Mouse (Mus musculus) forebrain, embryonic 12.5 days (tissue): ENCODE measurements around the gene Slc17a9. TPM values are rescaled to one million over a fixed set of nuclear protein-coding genes. Genes with fewer than 3 reads are reported as not detected.

Experiments
- ATAC-seq: fragments of 200-750 bp; cut with Nextera tagmentation; 2 replicates; pipeline ENCODE4 v1.8.0; 2017; ENCODE audit warnings: moderate TSS enrichment; ENCODE audit not compliant: low FRiP score
- H3K27ac ChIP-seq: fragments of 300-500 bp; sonication (generic); 2 replicates; pipeline ENCODE4 v1.5.1; 2016; ENCODE audit warnings: mild to moderate bottlenecking
- H3K27me3 ChIP-seq: fragments of 300-500 bp; sonication (generic); 2 replicates; pipeline ENCODE4 v1.6.1; 2016; ENCODE audit warnings: mild to moderate bottlenecking
- H3K36me3 ChIP-seq: fragments of 300-500 bp; sonication (generic); replicated peaks from 2 replicates; pipeline ENCODE4 v1.6.1; 2016; ENCODE audit warnings: mild to moderate bottlenecking
- H3K4me1 ChIP-seq: fragments of 300-500 bp; sonication (generic); 2 replicates; pipeline ENCODE4 v1.6.1; 2016
- H3K4me2 ChIP-seq: fragments of 300-500 bp; sonication (generic); 2 replicates; pipeline ENCODE4 v1.6.1; 2016; ENCODE audit warnings: mild to moderate bottlenecking, moderate library complexity
- H3K4me3 ChIP-seq: fragments of 300-500 bp; sonication (generic); replicated peaks from 2 replicates; pipeline ENCODE4 v1.5.1; 2016; ENCODE audit warnings: mild to moderate bottlenecking
- H3K9ac ChIP-seq: fragments of 300-500 bp; sonication (generic); 2 replicates; pipeline ENCODE4 v1.6.1; 2016; ENCODE audit warnings: mild to moderate bottlenecking
- H3K9me3 ChIP-seq: fragments of 300-500 bp; sonication (generic); 2 replicates; pipeline ENCODE4 v1.6.1; 2016
- whole genome bisulfite sequencing: fragments of 180-500 bp; shearing (Covaris S2); methylation state at CpG from one replicate; pipeline ENCODE4 v1.1.7; 2016; 5-methylcytosine and 5-hydroxymethylcytosine counted together
- polyA plus RNA-seq: library from polyadenylated mRNA; unstranded; fragments of >200 nt; fragmentation: Nextera tagmentation; extraction: Ambion mirVana; gene quantifications from 2 replicates; pipeline ENCODE4 v1.2.1, GENCODE M21; 2016

Gene Slc17a9
- polyA plus RNA-seq, 1 experiment from 2014 or later: 0.37 TPM

GRCm38 (mm10) chr2:180775223-180775622, 50.2 kb downstream of the Slc17a9 start:
- H3K9ac ChIP-seq: no peak overlapping the region
- H3K4me1 ChIP-seq: peaks cover 16% of the 10 kb centered on the region
- no peak overlapping the region for H3K4me2 ChIP-seq
- ATAC-seq: no peak
- no peaks in the 10 kb centered on the region for H3K9me3 ChIP-seq
- H3K27ac ChIP-seq: no peak overlapping the region
- H3K27me3 ChIP-seq: peaks cover 95% of the 10 kb centered on the region
- H3K4me3 ChIP-seq: no peak overlapping the region; the same call in 1 of the 2 replicates
- no peaks in the 10 kb centered on the region for H3K36me3 ChIP-seq
- 2% methylated on average over 12 of the region's 12 CpGs for WGBS

GRCm38 (mm10) chr2:180775641-180776040, 50.6 kb downstream of the Slc17a9 start:
- peaks cover 16% of the 10 kb centered on the region for H3K4me1 ChIP-seq
- no peaks in the 10 kb centered on the region for H3K36me3 ChIP-seq
- H3K4me3 ChIP-seq: peak overlapping the region; percentile 28
- no peak overlapping the region for H3K4me2 ChIP-seq
- no peak overlapping the region for H3K27ac ChIP-seq
- WGBS: 2% methylated on average over 15 of the region's 15 CpGs
- peaks cover 92% of the 10 kb centered on the region for H3K27me3 ChIP-seq
- ATAC-seq: no peak
- no peak overlapping the region for H3K9ac ChIP-seq
- no peaks in the 10 kb centered on the region for H3K9me3 ChIP-seq

GRCm38 (mm10) chr2:180776793-180777192, 51.7 kb downstream of the Slc17a9 start, which contains the start of gene Bhlhe23:
Gene Bhlhe23, minus strand, starts transcription at chr2:180776900.
- no peak for ATAC-seq
- H3K27ac ChIP-seq: no peak within 1 kb of the TSS
- under 1% methylated on average over 28 of the region's 28 CpGs for WGBS

GRCm38 (mm10) chr2:180779226-180780104, 54.4 kb downstream of the Slc17a9 start:
- Histone ChIP-seq H3K4me1 (peaks cover 16% of the 10 kb centered on the region), H3K36me3 (no peaks in the 10 kb centered on the region), H3K27ac (no peak overlapping the region), H3K27me3 (peaks cover 74% of the 10 kb centered on the region), H3K9ac (no peak overlapping the region), H3K4me2 (no peak overlapping the region), H3K9me3 (no peaks in the 10 kb centered on the region), H3K4me3 (no peak overlapping the region)
- WGBS: 25% methylated on average over 12 of the region's 12 CpGs
- peak; percentile 67 for ATAC-seq

More at GRCm38 (mm10) chr2:180776793-180777192, 51.7 kb downstream of the Slc17a9 start, which contains the start of gene Bhlhe23:
- Histone ChIP-seq H3K9ac (no peak within 1 kb of the TSS), H3K4me2 (peak within 1 kb of the TSS; percentile 44), H3K36me3 (no peaks in the 10 kb centered on the region), H3K4me1 (peaks cover 16% of the 10 kb centered on the region), H3K4me3 (peak within 1 kb of the TSS; percentile 28), H3K9me3 (no peaks in the 10 kb centered on the region), H3K27me3 (peaks cover 94% of the 10 kb centered on the region)

- H3K4me1 ChIP-seq: peaks cover 12% of the 10 kb centered on the region; the same call in 1 of the 2 replicates
- no peak overlapping the region for H3K9ac ChIP-seq
- no peak overlapping the region for H3K27ac ChIP-seq
- H3K27me3 ChIP-seq: peaks cover 69% of the 10 kb centered on the region
- no peak for ATAC-seq
- 18% methylated on average over 2 of the region's 2 CpGs for WGBS
- H3K36me3 ChIP-seq: no peaks in the 10 kb centered on the region
- H3K4me2 ChIP-seq: no peak overlapping the region
- H3K9me3 ChIP-seq: no peaks in the 10 kb centered on the region
- H3K4me3 ChIP-seq: no peak overlapping the region
These were observed 55.2 kb downstream of the Slc17a9 start for GRCm38 (mm10) chr2:180780282-180780681.

GRCm38 (mm10) chr2:180786732-180787131, 61.7 kb downstream of the Slc17a9 start:
- ATAC-seq: no peak
- Histone ChIP-seq H3K36me3 (no peaks in the 10 kb centered on the region), H3K27me3 (peaks cover 43% of the 10 kb centered on the region), H3K4me2 (no peak overlapping the region), H3K4me3 (no peak overlapping the region), H3K9ac (no peak overlapping the region), H3K27ac (no peak overlapping the region), H3K4me1 (peaks cover 13% of the 10 kb centered on the region; the same call in 1 of the 2 replicates), H3K9me3 (no peaks in the 10 kb centered on the region)

- 67% methylated on average over 13 of the region's 13 CpGs for WGBS
These were observed 62.6 kb downstream of the Slc17a9 start for GRCm38 (mm10) chr2:180787566-180788232.

GRCm38 (mm10) chr2:180788386-180788785, 63.3 kb downstream of the Slc17a9 start:
- H3K27me3 ChIP-seq: peaks cover 41% of the 10 kb centered on the region
- H3K9ac ChIP-seq: no peak overlapping the region
- no peak overlapping the region for H3K27ac ChIP-seq
- H3K9me3 ChIP-seq: no peaks in the 10 kb centered on the region
- H3K4me2 ChIP-seq: no peak overlapping the region
- no peak overlapping the region for H3K4me3 ChIP-seq
- peaks cover 13% of the 10 kb centered on the region; the same call in 1 of the 2 replicates for H3K4me1 ChIP-seq
- ATAC-seq: no peak
- WGBS: 57% methylated on average over 2 of the region's 2 CpGs
- H3K36me3 ChIP-seq: no peaks in the 10 kb centered on the region

More at GRCm38 (mm10) chr2:180787566-180788232, 62.6 kb downstream of the Slc17a9 start:
- Histone ChIP-seq H3K27me3 (peaks cover 46% of the 10 kb centered on the region), H3K4me2 (no peak overlapping the region), H3K4me1 (peaks cover 13% of the 10 kb centered on the region; the same call in 1 of the 2 replicates), H3K9ac (no peak overlapping the region), H3K36me3 (no peaks in the 10 kb centered on the region), H3K4me3 (no peak overlapping the region), H3K27ac (no peak overlapping the region), H3K9me3 (no peaks in the 10 kb centered on the region)
- no peak for ATAC-seq

- Histone ChIP-seq H3K27me3 (peaks cover 42% of the 10 kb centered on the region), H3K36me3 (no peaks in the 10 kb centered on the region), H3K9ac (no peak overlapping the region), H3K4me3 (no peak overlapping the region), H3K9me3 (no peaks in the 10 kb centered on the region), H3K27ac (no peak overlapping the region), H3K4me2 (no peak overlapping the region), H3K4me1 (peaks cover 13% of the 10 kb centered on the region; the same call in 1 of the 2 replicates)
- WGBS: 16% methylated on average over 6 of the region's 7 CpGs
- ATAC-seq: no peak
These were observed 63.8 kb downstream of the Slc17a9 start for GRCm38 (mm10) chr2:180788843-180789242.

GRCm38 (mm10) chr2:180791674-180792073, 66.6 kb downstream of the Slc17a9 start:
- no peak overlapping the region for H3K27ac ChIP-seq
- peak; percentile 33; the same call in 1 of the 2 replicates for ATAC-seq
- H3K27me3 ChIP-seq: peaks cover 40% of the 10 kb centered on the region
- no peak overlapping the region for H3K4me2 ChIP-seq
- no peaks in the 10 kb centered on the region for H3K36me3 ChIP-seq
- peaks cover 25% of the 10 kb centered on the region for H3K4me1 ChIP-seq
- H3K4me3 ChIP-seq: no peak overlapping the region
- H3K9ac ChIP-seq: no peak overlapping the region
- 47% methylated on average over 4 of the region's 4 CpGs for WGBS
- no peaks in the 10 kb centered on the region for H3K9me3 ChIP-seq
